Mouse (Mus musculus): ENCODE measurements at regions not wholly inside any gene's neighbourhood (a gene's known extent, or its start where the extent isn't known, plus 50 kb on each side); places are given as distances from the start of the nearest gene placed in this dataset.

DNA sequence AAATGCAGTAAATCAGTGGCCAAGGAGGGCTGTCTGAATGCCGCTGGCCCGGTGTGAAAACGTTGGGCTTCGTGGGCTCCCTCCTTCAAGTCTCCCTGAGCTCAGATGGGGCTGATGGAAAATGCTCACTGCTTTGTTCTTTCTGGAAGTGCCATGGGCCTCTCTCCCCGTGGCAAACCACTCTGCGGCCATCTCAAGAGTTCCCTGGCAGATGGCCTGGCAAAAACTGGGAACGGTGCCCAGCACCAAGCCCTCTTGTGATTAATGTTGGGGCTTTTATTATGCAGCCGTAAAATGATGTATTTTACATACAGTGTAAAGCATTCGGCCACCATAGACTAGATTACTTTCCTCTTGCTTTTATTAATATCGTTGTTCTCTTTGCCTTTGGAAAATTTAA lies 278.9 kb upstream of the Kcnab2 start:
- Histone ChIP-seq H3K4me3 (ENCODE audit: low read length) (no peak overlapping the region), H3K4me1 (replicated peaks; ENCODE audit: control insufficient read depth, insufficient read depth, low read length) (no peaks in the 10 kb centered on the region), H3K4me2 (ENCODE audit: low read depth, low read length) (no peak overlapping the region), H3K9me3 (ENCODE audit: control insufficient read depth, low read length) (no peaks in the 10 kb centered on the region), H3K27ac (ENCODE audit: low read length) (no peak overlapping the region), H3K9ac (ENCODE audit: low read length) (no peak overlapping the region), H3K36me3 (ENCODE audit: control insufficient read depth, insufficient read depth, low read length) (no peaks in the 10 kb centered on the region), H3K27me3 (ENCODE audit: control insufficient read depth, insufficient read depth, low read depth, low read length) (no peaks in the 10 kb centered on the region)
- ATAC-seq (ENCODE audit: low read depth) = no peak
- WGBS = 72% methylated on average over 10 of the region's 10 CpGs

DNA sequence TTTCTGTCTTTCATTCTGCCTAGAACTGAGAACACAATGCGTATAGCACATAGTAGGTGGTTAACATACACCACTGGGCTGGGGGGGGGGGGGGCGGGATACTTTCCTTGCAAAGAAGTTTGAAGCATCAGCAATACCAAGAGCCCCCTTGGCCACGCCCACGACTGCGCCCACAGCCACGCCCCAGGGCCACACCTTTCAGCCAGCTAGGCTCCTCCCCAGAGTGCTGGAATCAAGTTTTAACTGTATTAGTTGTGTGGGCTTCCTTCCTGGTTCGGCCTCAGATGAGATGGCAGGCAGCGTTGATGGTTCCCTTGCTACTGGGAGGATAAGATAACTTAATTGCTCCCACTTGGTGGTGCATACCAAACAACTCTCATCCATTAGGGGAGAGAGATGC lies 278.1 kb upstream of the Kcnab2 start:
- ATAC-seq (ENCODE audit: low read depth) = no peak
- 77% methylated on average over 8 of the region's 8 CpGs for WGBS

DNA sequence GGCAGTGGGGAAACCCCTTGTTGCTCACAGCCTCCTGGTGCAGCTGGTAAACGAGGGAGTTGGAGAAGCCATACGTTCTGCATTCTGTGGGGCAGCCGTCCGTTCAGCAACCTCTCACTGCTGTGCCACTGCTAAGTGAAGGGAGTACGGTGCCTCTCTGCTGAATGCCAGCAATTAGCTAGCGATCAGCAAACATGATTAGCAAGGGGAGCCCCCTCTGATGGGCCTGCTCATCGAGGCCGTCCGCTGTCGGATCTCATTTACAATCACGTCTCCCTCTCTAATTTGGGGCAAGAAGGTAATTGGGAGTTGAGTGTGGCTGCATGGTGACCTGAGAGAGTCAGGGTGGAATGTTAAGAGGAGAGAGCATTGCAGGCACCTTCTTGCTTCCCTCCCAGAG lies 266.7 kb upstream of the Kcnab2 start:
- Histone ChIP-seq H3K9me3 (ENCODE audit: control insufficient read depth, low read length) (no peaks in the 10 kb centered on the region), H3K27ac (ENCODE audit: low read length) (no peak overlapping the region), H3K9ac (ENCODE audit: low read length) (no peak overlapping the region), H3K27me3 (ENCODE audit: control insufficient read depth, insufficient read depth, low read depth, low read length) (no peaks in the 10 kb centered on the region), H3K4me2 (ENCODE audit: low read depth, low read length) (no peak overlapping the region), H3K4me1 (replicated peaks; ENCODE audit: control insufficient read depth, insufficient read depth, low read length) (no peaks in the 10 kb centered on the region), H3K4me3 (ENCODE audit: low read length) (no peak overlapping the region), H3K36me3 (ENCODE audit: control insufficient read depth, insufficient read depth, low read length) (no peaks in the 10 kb centered on the region)
- no peak for ATAC-seq (ENCODE audit: low read depth)
- 55% methylated on average over 11 of the region's 11 CpGs for WGBS

More for the DNA sequence above, 278.1 kb upstream of the Kcnab2 start:
- Histone ChIP-seq H3K36me3 (ENCODE audit: control insufficient read depth, insufficient read depth, low read length) (no peaks in the 10 kb centered on the region), H3K4me3 (ENCODE audit: low read length) (no peak overlapping the region), H3K9ac (ENCODE audit: low read length) (no peak overlapping the region), H3K27me3 (ENCODE audit: control insufficient read depth, insufficient read depth, low read depth, low read length) (no peaks in the 10 kb centered on the region), H3K4me2 (ENCODE audit: low read depth, low read length) (no peak overlapping the region), H3K9me3 (ENCODE audit: control insufficient read depth, low read length) (no peaks in the 10 kb centered on the region), H3K27ac (ENCODE audit: low read length) (no peak overlapping the region), H3K4me1 (replicated peaks; ENCODE audit: control insufficient read depth, insufficient read depth, low read length) (no peaks in the 10 kb centered on the region)

DNA sequence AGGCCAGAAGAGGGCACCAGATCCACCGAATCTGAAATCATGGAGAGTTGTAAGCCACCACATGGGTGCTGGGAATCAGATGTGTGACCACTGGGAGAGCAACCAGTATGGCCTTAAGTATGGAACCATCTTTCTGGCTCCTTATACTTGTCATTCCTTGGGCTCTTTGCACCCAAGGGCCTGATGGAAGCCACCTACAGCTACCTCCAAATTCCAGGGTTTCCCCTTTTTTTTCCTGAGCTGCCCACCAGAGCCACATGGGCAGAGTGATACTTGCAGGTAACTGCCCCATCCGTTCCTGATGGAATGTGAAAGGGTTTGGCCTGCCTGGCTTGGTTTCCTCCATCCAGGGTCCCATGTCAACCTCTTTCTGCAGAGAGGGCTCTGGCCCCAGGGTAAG lies 255.3 kb upstream of the Kcnab2 start:
- Histone ChIP-seq H3K4me3 (ENCODE audit: low read length) (no peak overlapping the region), H3K27me3 (ENCODE audit: control insufficient read depth, insufficient read depth, low read depth, low read length) (no peaks in the 10 kb centered on the region), H3K9ac (ENCODE audit: low read length) (no peak overlapping the region), H3K4me1 (replicated peaks; ENCODE audit: control insufficient read depth, insufficient read depth, low read length) (no peaks in the 10 kb centered on the region), H3K4me2 (ENCODE audit: low read depth, low read length) (no peak overlapping the region), H3K27ac (ENCODE audit: low read length) (no peak overlapping the region), H3K9me3 (ENCODE audit: control insufficient read depth, low read length) (no peaks in the 10 kb centered on the region), H3K36me3 (ENCODE audit: control insufficient read depth, insufficient read depth, low read length) (no peaks in the 10 kb centered on the region)
- 74% methylated on average over 2 of the region's 2 CpGs for WGBS
- no peak for ATAC-seq (ENCODE audit: low read depth)

DNA sequence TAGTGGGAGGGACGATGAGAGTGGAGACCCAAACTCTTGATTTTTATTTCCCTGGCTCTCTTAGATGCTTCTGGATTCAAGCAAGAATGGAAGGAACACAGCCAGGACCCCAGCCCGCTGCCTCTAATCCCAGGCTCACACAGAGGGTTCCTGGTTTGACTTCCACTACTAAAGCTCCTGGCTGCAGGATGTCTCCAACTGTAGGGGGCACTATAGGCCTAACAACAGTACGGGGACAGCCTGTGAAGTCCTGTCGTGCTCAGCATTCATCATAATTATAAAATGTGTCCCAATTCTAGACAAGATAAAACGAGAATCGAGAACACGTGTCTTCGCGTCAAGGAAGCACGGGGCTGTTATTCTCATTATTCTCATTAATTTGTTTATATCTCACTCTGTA lies 254.3 kb upstream of the Kcnab2 start:
- ATAC-seq (ENCODE audit: low read depth) = no peak
- Histone ChIP-seq H3K9me3 (ENCODE audit: control insufficient read depth, low read length) (no peaks in the 10 kb centered on the region), H3K4me3 (ENCODE audit: low read length) (no peak overlapping the region), H3K4me2 (ENCODE audit: low read depth, low read length) (no peak overlapping the region), H3K4me1 (replicated peaks; ENCODE audit: control insufficient read depth, insufficient read depth, low read length) (no peaks in the 10 kb centered on the region), H3K27me3 (ENCODE audit: control insufficient read depth, insufficient read depth, low read depth, low read length) (no peaks in the 10 kb centered on the region), H3K36me3 (ENCODE audit: control insufficient read depth, insufficient read depth, low read length) (no peaks in the 10 kb centered on the region), H3K27ac (ENCODE audit: low read length) (no peak overlapping the region), H3K9ac (ENCODE audit: low read length) (no peak overlapping the region)
- WGBS = 70% methylated on average over 10 of the region's 10 CpGs

DNA sequence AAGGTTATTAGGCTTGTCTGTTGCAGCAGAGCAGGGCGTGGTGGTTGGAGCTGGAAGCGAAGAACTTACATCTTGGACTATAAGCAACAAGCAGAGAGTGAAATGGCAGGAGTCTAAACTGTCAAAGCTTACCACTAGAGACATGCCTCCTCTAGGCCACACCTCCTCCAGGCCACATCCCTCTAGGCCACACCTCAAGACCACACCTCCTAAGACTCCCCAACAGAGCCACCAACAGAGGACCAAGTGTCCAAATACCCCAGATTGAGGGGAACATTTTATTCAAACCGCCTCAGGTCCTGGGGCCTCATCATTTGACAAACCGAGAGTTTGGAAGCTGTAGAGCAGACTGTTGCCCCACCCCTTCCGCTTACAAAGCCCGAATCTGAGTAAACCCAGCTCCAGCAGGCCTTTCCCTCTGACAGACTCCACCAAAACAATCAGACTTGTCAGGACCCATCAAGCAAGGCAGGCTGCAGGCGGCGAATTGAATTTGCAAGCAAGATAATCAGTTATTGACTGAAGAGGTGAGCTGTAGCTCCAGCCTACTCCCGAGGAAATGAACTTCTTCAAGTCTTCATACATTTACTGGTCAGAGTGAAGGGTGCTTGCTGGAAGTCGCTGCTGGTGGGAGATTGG lies 253.5 kb upstream of the Kcnab2 start:
- H3K9ac ChIP-seq (ENCODE audit: low read length) = no peak overlapping the region
- H3K4me3 ChIP-seq (ENCODE audit: low read length) = no peak overlapping the region
- H3K4me1 ChIP-seq (replicated peaks; ENCODE audit: control insufficient read depth, insufficient read depth, low read length) = no peaks in the 10 kb centered on the region
- 55% methylated on average over 10 of the region's 10 CpGs for WGBS
- H3K27me3 ChIP-seq (ENCODE audit: control insufficient read depth, insufficient read depth, low read depth, low read length) = no peaks in the 10 kb centered on the region
- H3K27ac ChIP-seq (ENCODE audit: low read length) = no peak overlapping the region
- no peaks in the 10 kb centered on the region for H3K9me3 ChIP-seq (ENCODE audit: control insufficient read depth, low read length)
- ATAC-seq (ENCODE audit: low read depth) = no peak
- no peak overlapping the region for H3K4me2 ChIP-seq (ENCODE audit: low read depth, low read length)
- H3K36me3 ChIP-seq (ENCODE audit: control insufficient read depth, insufficient read depth, low read length) = no peaks in the 10 kb centered on the region

DNA sequence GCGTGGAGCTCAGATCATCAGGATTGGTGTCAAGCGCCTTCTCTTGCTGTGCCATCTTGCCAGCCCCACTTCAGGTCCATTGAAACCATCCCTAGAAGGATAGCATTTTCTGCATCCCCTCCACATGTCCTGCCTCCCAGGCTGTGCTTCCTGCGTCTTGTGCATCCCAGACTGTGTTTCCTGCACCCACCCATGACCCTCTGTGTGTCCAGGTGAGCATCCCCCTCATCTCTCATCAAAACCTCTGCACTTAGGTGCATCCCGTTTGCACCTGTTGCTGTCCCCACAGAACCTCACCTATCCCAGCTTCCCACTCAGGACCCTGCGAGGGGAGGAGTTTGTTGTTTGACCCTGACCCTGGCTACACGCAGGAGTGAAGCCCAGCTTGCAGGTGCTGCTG lies 251.8 kb upstream of the Kcnab2 start:
- Histone ChIP-seq H3K36me3 (ENCODE audit: control insufficient read depth, insufficient read depth, low read length) (no peaks in the 10 kb centered on the region), H3K9me3 (ENCODE audit: control insufficient read depth, low read length) (no peaks in the 10 kb centered on the region), H3K27me3 (ENCODE audit: control insufficient read depth, insufficient read depth, low read depth, low read length) (no peaks in the 10 kb centered on the region), H3K27ac (ENCODE audit: low read length) (no peak overlapping the region), H3K4me1 (replicated peaks; ENCODE audit: control insufficient read depth, insufficient read depth, low read length) (no peaks in the 10 kb centered on the region), H3K4me3 (ENCODE audit: low read length) (no peak overlapping the region), H3K9ac (ENCODE audit: low read length) (no peak overlapping the region), H3K4me2 (ENCODE audit: low read depth, low read length) (no peak overlapping the region)
- WGBS = 71% methylated on average over 6 of the region's 6 CpGs
- ATAC-seq (ENCODE audit: low read depth) = no peak

DNA sequence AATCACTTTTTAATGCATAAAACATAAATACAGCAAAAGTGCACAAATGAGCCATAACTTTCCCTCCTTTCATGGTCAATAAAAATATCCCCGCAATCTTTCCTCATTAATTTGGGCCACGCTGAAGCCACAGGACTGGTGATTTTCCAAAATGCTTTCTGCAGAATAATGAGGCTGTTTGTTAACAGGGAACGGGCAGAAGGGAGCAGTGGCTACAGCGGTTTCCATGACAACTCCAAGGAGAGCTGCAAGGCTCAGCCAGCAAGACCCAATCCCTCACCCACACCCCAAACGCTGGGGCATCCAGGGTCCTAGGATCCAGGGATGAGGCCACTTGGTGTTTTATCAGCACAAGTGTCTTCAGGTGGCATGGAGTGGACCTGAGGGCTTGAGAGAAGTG lies 248.2 kb upstream of the Kcnab2 start:
- H3K9ac ChIP-seq (ENCODE audit: low read length) = no peak overlapping the region
- no peak overlapping the region for H3K27ac ChIP-seq (ENCODE audit: low read length)
- H3K36me3 ChIP-seq (ENCODE audit: control insufficient read depth, insufficient read depth, low read length) = no peaks in the 10 kb centered on the region
- 52% methylated on average over 5 of the region's 5 CpGs for WGBS
- no peaks in the 10 kb centered on the region for H3K9me3 ChIP-seq (ENCODE audit: control insufficient read depth, low read length)
- no peak overlapping the region for H3K4me2 ChIP-seq (ENCODE audit: low read depth, low read length)
- H3K4me1 ChIP-seq (replicated peaks; ENCODE audit: control insufficient read depth, insufficient read depth, low read length) = no peaks in the 10 kb centered on the region
- no peaks in the 10 kb centered on the region for H3K27me3 ChIP-seq (ENCODE audit: control insufficient read depth, insufficient read depth, low read depth, low read length)
- H3K4me3 ChIP-seq (ENCODE audit: low read length) = no peak overlapping the region
- no peak for ATAC-seq (ENCODE audit: low read depth)

DNA sequence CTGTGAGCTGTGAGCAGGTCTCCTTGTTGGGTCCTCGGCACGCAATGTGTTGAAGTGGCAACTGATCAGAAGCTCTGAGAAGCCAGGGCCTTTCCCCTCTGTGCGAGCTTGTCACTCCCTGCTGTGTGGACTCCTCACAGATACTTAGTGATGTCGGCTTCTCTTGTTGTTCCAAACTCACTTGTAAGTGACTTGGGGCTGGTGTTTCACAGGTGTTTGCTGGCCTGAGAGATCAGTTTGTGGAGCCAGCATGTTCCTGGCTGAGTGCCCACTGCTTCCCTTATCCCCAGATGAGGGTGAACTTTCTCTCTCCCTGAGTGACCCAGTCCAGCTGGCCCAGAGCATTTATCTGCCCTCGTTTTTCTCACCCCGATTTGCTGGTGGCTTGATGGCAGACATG lies 247.8 kb upstream of the Kcnab2 start:
- 35% methylated on average over 6 of the region's 6 CpGs for WGBS
- no peak overlapping the region for H3K27ac ChIP-seq (ENCODE audit: low read length)
- ATAC-seq (ENCODE audit: low read depth) = no peak
- H3K36me3 ChIP-seq (ENCODE audit: control insufficient read depth, insufficient read depth, low read length) = no peaks in the 10 kb centered on the region
- no peak overlapping the region for H3K4me2 ChIP-seq (ENCODE audit: low read depth, low read length)
- no peaks in the 10 kb centered on the region for H3K9me3 ChIP-seq (ENCODE audit: control insufficient read depth, low read length)
- H3K4me1 ChIP-seq (replicated peaks; ENCODE audit: control insufficient read depth, insufficient read depth, low read length) = no peaks in the 10 kb centered on the region
- H3K4me3 ChIP-seq (ENCODE audit: low read length) = no peak overlapping the region
- no peak overlapping the region for H3K9ac ChIP-seq (ENCODE audit: low read length)
- no peaks in the 10 kb centered on the region for H3K27me3 ChIP-seq (ENCODE audit: control insufficient read depth, insufficient read depth, low read depth, low read length)

DNA sequence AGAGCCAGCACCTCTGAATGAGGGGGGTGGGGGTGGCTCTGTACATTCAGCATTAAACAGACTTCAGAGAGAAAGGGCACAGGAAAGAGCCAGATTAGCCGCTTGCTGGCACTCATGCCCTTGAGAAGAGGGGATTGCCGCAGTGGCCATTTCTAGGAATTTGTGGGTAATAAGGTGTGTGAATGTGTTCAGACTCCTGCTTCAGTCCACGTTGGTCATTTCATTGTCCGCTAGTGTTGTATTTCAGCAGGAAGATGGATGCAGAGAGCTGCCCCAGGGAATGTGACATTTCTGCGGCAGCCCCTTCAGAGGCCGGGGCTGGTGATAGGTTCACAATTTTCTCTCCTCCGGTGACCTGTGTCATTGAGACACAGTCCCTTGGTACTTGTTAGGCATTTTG lies 247.1 kb upstream of the Kcnab2 start:
- Histone ChIP-seq H3K9ac (ENCODE audit: low read length) (no peak overlapping the region), H3K27ac (ENCODE audit: low read length) (no peak overlapping the region), H3K4me2 (ENCODE audit: low read depth, low read length) (no peak overlapping the region), H3K36me3 (ENCODE audit: control insufficient read depth, insufficient read depth, low read length) (no peaks in the 10 kb centered on the region), H3K27me3 (ENCODE audit: control insufficient read depth, insufficient read depth, low read depth, low read length) (no peaks in the 10 kb centered on the region), H3K4me3 (ENCODE audit: low read length) (no peak overlapping the region), H3K4me1 (replicated peaks; ENCODE audit: control insufficient read depth, insufficient read depth, low read length) (no peaks in the 10 kb centered on the region), H3K9me3 (ENCODE audit: control insufficient read depth, low read length) (no peaks in the 10 kb centered on the region)
- no peak for ATAC-seq (ENCODE audit: low read depth)
- 65% methylated on average over 7 of the region's 7 CpGs for WGBS
